Mouse (Mus musculus): ENCODE data around the gene Ptger4.

Gene Ptger4

DNA sequence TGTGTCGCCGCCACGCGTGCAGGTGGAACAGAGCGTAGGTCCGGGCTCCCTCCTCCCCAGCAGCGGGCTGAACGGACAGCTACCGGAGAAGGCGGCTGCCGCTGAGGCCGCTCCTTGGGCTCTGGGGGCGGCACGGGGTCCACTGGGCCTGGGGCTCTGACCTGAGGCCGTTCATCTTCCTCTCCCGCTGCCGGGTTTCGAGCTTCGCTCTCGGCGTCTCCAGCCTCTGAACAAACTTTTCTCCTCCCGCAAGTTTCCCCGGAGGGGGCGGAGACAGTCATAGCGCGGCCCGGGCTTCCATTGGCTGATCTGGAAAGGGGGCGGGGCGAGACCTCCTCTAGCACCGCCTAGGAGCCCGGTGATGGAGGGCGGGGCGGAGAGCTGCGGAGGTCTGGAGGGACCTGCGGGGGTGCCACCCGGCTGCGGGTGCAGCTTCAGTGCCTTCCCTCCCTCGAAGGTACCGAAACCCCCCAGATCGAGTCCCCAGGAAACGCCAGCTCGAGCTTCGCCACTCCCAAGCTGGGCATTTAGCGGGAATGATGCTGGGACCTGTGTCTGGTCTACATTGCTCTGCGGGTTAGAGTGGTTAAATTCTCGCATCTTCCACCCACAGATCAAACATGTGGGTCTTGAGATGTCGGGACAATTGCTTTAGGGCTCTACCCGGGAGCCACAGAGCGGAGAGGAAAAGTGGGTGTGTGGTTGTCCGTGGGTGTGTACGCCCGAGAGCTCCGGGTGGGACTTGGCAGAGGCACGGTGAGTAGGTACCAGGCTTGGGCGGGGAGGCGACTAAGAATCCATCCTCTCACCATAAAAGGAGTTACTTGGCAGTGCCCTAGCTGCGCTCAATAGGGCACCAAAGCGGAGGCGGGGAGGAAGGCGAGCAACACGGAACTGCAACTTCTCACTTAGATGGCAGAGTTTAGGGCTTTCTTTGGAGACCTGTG is at the start of gene Ptger4:
Ptger4 (minus strand) TSS at position 229 of the 947 bp plus-strand sequence.
- peak; percentile 75 for DNase-seq (ENCODE audit: low read depth, low spot score)

- DNase-seq (ENCODE audit: low read depth, low spot score): no peak
These were observed 44.4 kb upstream of the Ptger4 start for GRCm38 (mm10) chr15:5288412-5288811.

GRCm38 (mm10) chr15:5287072-5287471 is 43.1 kb upstream of the Ptger4 start:
- DNase-seq (ENCODE audit: low read depth, low spot score): no peak

GRCm38 (mm10) chr15:5281316-5281715 is 37.3 kb upstream of the Ptger4 start:
- DNase-seq (ENCODE audit: low read depth, low spot score): no peak

DNA sequence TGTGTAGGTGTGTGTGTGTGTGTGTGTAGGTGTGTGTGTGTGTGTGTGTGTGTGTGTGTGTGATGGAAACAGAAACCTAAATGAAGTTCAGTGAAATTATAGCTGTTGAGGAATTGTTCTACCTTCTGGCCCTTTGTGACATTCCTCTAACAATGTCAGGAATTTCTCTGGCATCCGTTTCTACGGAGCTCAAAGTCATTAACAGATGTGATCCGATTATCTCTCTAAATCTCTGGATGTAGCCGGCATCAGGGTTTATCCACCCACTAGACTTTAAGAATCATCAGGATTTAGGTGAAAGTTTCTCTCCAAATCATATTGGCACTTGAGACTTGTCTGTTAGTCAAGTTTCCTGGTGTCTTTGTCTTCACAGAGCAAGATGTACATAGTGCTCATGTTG is 35.8 kb upstream of the Ptger4 start:
- DNase-seq (ENCODE audit: low read depth, low spot score): peak; percentile 10

GRCm38 (mm10) chr15:5278525-5278924 is 34.5 kb upstream of the Ptger4 start:
- no peak for DNase-seq (ENCODE audit: low read depth, low spot score)

GRCm38 (mm10) chr15:5273981-5274380 is 30.0 kb upstream of the Ptger4 start:
- DNase-seq (ENCODE audit: low read depth, low spot score): no peak

GRCm38 (mm10) chr15:5266095-5266494 is 22.1 kb upstream of the Ptger4 start:
- no peak for DNase-seq (ENCODE audit: low read depth, low spot score)

GRCm38 (mm10) chr15:5262874-5263504 is 19.0 kb upstream of the Ptger4 start:
- DNase-seq (ENCODE audit: low read depth, low spot score): no peak

- DNase-seq (ENCODE audit: low read depth, low spot score): no peak
These were observed 18.2 kb upstream of the Ptger4 start for GRCm38 (mm10) chr15:5262095-5262667.

DNA sequence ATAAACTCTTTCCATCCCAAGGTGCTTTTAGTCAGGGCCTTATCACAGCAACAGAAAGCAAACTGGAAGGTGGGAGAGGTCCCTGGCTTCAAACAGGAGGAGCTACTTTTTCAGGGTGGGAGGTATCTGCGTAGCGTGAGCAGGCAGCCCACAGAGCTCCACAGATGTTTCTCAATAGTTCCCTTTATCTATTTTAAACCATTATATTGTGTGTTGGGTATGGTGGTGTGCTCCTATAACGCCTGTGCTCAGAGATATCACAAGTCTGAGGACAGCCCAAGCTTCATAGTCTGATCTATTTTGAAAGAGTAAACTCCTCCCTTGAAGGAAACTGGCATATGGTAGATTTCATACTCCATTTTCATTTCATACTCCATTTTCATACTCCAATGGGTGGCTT is 17.0 kb upstream of the Ptger4 start:
- DNase-seq (ENCODE audit: low read depth, low spot score): no peak

GRCm38 (mm10) chr15:5260183-5260582 is 16.2 kb upstream of the Ptger4 start:
- DNase-seq (ENCODE audit: low read depth, low spot score): no peak

GRCm38 (mm10) chr15:5250182-5250581 is 6.2 kb upstream of the Ptger4 start:
- no peak for DNase-seq (ENCODE audit: low read depth, low spot score)

- DNase-seq (ENCODE audit: low read depth, low spot score): no peak
These were observed 690 bp downstream of the Ptger4 start for GRCm38 (mm10) chr15:5243036-5243958.

DNA sequence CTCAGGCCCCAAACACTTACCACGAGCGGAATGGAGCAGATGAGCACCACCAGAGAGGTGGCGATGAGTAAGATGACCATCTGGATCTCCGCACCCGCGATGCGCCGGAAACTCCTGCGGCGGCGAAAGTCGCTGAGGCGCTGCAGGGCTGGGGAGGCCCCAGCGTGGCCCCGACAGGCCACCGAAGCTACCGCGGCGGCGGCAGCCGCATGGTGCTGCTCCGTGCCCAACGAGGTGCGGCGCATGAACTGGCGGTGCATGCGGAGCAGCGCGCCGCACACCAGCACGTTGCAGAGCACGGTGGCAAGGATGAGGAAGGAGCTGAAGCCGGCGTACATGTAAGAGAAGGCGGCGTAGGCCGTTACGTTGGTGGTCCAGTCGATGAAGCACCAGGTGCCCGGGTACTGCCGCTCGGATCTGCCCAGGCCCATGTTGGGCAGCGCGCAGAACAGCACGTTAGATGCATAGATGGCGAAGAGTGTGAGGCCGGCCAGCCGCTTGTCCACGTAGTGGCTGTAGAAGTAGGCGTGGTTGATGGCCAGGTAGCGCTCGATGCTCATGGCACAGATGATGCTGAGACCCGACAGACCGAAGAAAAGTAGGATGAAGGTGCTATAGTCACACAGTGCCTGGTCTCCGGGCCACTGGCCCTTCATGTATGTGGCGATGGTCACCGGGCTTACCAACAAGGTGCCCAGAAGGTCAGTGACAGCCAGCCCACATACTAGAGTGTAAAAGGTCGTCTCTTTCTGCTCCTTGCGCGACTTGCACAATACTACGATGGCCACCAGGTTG is 1.5 kb downstream of the Ptger4 start:
- no peak for DNase-seq (ENCODE audit: low read depth, low spot score)

DNA sequence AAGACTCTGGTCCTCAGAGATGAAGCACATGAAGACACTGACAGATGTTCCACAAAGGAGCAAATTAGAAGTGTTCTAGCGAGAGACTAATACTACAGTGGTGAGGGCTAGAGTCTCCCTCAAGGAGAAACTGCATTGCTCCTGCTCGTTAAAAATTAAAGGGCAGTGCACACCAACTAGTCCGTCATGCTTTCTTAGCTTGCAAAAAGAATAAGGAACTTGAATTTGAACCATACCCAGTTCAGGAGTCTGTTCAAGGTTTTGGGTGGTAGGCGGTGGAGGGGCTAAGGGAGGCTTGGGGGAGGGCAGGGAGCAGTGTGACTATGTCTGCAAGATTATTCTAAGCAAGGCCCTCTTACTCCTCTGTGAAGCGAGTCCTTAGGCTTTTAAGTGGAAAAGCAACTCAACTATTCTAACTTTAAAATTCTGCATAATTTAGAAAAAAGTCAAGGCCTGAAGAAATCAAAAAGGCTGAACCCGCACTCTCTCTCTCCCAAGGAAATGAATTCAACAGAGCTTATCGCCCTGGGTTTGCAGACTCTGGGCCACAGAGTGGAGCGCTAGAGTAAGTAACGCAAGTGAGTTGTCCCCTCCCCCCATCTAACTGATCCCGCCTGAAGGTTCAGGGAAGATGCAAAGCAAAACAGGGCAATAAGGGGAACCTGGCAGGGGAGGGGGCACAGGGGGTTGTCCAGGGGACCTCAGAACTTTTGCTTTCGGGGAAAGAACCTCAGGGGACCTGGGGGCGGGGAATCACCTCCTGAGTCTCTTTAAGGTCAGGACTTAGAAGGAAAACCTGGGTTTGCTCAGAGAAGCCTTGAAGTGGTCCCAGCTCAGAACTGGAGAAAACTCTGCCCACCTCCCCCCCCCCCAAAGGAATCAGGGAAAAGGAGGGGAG is 2.4 kb downstream of the Ptger4 start:
- no peak for DNase-seq (ENCODE audit: low read depth, low spot score)

DNA sequence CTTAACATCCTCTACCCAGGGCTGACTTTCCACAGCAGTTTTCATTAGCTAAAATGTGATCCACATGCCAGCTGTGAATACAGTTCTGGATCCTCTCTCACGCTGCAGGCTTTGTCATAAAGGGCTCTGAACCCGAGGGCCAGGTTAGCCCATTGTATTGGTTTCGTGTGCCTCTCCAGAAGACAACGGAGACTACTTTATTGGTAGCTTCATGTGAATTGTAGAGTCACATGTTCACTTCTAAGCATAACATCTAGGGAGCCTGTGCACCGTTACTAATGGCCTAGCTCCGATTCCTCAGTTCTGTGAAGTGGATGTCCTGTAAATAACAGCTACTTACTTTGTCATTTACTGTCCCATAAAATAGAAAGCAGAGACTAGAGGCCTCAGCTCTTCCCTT is 3.6 kb downstream of the Ptger4 start:
- no peak for DNase-seq (ENCODE audit: low read depth, low spot score)

- no peak for DNase-seq (ENCODE audit: low read depth, low spot score)
These were observed 4.1 kb downstream of the Ptger4 start for GRCm38 (mm10) chr15:5239901-5240300.

DNA sequence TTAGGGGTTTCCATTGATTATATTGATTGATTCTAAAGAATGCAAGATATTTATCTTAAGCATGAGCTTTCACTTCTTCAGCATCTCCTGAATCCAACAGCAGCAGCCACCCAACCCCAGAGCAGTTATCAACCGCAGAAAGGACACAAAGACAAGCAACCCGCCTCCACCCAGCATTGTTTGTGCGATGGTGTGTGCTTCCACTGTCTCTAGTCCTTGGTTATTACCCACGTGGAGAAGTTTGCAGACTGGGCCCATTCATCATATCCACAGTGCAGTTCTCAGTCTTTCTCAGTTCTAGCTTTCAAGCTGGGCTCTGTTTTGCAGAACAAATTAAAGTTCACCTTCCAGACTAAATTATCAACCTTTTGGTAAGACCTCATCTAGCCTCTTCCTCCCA is 4.6 kb downstream of the Ptger4 start:
- no peak for DNase-seq (ENCODE audit: low read depth, low spot score)

DNA sequence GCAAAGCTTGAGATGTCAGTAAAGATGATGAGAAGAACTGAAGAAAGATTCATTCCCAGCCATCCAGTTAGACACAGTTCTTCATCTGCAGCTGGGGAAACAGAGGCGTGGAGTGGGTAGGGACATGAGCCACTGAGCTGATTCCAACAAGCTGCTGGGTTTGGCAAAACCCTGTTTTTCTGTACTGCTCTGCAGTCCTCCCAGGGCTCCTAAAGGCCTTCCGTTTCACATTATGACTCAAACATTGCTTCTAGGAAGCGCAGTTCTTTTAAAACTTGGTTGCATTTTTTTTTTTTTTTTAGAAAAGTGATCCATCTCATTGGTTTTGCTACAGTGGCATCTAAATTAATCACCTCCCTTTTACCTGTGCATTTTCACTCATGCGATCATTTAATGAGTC is 5.4 kb downstream of the Ptger4 start:
- DNase-seq (ENCODE audit: low read depth, low spot score): no peak

Measured in skeletal muscle tissue, adult 2 months (tissue).